8 mouse cellular contexts compared by ENCODE assay signal in the genomic region with DNA sequence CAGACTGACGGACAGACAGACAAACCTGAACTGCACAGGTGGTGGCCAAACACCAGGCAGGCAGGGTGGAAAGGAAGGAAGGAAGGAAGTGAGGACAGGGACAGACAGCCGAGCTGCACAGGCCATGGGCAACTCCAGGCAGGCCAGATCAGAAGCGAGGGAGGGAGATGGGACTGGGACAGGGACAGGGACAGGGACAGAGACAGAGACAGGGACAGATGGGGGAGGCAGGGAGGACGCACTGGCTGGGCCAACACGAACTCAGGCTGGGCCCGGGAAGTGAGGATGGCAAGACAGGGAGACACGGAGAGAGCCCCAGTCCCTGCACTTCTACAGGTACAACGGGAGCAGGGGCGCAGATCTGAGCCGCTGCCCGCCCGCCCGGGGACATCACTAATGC.
A peak's percentile ranks its signal among the peaks of the same experiment; 100 is the strongest.
DNase-seq lines count a peak whose midpoint lies in the region; ATAC-seq and TF ChIP-seq lines count a peak whose summit lies in the region.

No protein-coding gene starts in this region.

- WGBS in limb, embryonic 12.5 days: 81% methylated on average over 13 of the region's 13 CpGs
- WGBS in olfactory bulb, adult 2 months: 92% methylated on average over 13 of the region's 13 CpGs

- TF ChIP-seq POLR2A in olfactory bulb, adult 2 months (IDR thresholded peaks at IDR 0.05; ENCODE audit: insufficient read depth, low read depth, low read length): no peak

- ATAC-seq in cerebellum, adult (ENCODE audit: insufficient number of reproducible peaks, low FRiP score, low TSS enrichment): 0 out of 2 replicates have a peak, but pooled peaks have one; percentile 2
- no peak for ATAC-seq in megakaryocyte, adult 5-6 weeks (ENCODE audit: poor library complexity, severe bottlenecking)
- no peak for ATAC-seq in limb, embryonic 12.5 days (ENCODE audit: insufficient number of reproducible peaks, insufficient read depth, low FRiP score, low TSS enrichment, low read depth)

- TF ChIP-seq CTCF in olfactory bulb, adult 2 months (IDR thresholded peaks at IDR 0.05; ENCODE audit: insufficient read depth, low read depth, low read length): no peak

- H3K9ac ChIP-seq in limb, embryonic 12.5 days (replicated peaks): no peak overlapping the region

- peaks cover 58% of the 10 kb centered on the region for H3K9me3 ChIP-seq in megakaryocyte, embryonic 14.5 days
- no peaks in the 10 kb centered on the region for H3K9me3 ChIP-seq in limb, embryonic 12.5 days

- intact Hi-C loops in heart, postnatal 36 days (cut with DNase I): loop anchor here (2.0 to 10.0 kb wide), 3 partner anchors 148 to 528 kb away; a partner anchor contains a TSS

- H3K27ac ChIP-seq in limb, embryonic 12.5 days: no peak overlapping the region
- no peak overlapping the region for H3K27ac ChIP-seq in olfactory bulb, adult 2 months (ENCODE audit: insufficient read depth, low read depth, low read length)

- peak overlapping the region; percentile 38 for H3K4me3 ChIP-seq in megakaryocyte, embryonic 14.5 days (replicated peaks)
- 0 out of 2 replicates have a peak overlapping the region, but pooled peaks have one; percentile 12 for H3K4me3 ChIP-seq in limb, embryonic 12.5 days (replicated peaks)
- peak overlapping the region; percentile 39 for H3K4me3 ChIP-seq in olfactory bulb, adult 2 months (ENCODE audit: insufficient read depth, low read depth, low read length)

- no peaks in the 10 kb centered on the region for H3K36me3 ChIP-seq in megakaryocyte, embryonic 14.5 days (replicated peaks; ENCODE audit: low read length)
- no peaks in the 10 kb centered on the region for H3K36me3 ChIP-seq in limb, embryonic 12.5 days

- peak overlapping the region; percentile 26 for H3K4me2 ChIP-seq in limb, embryonic 12.5 days

- H3K4me1 ChIP-seq in megakaryocyte, embryonic 14.5 days: peaks cover 7% of the 10 kb centered on the region; the same call in 1 of the 2 replicates
- H3K4me1 ChIP-seq in limb, embryonic 12.5 days (replicated peaks): no peaks in the 10 kb centered on the region
- H3K4me1 ChIP-seq in olfactory bulb, adult 2 months (ENCODE audit: control insufficient read depth, insufficient read depth, low read length): no peaks in the 10 kb centered on the region; the same call in 1 of the 2 replicates

- H3K27me3 ChIP-seq in megakaryocyte, embryonic 14.5 days (replicated peaks): no peaks in the 10 kb centered on the region
- no peaks in the 10 kb centered on the region for H3K27me3 ChIP-seq in limb, embryonic 12.5 days

- no peak for DNase-seq in cerebellum, adult 9-10 months
- peak; percentile 2 to 3 for DNase-seq in heart, postnatal 36 days
- no peak for DNase-seq in urinary bladder, postnatal 14 days (ENCODE audit: low spot score)

Comparison
In these comparisons a context has a peak if more than half of its experiments do, and no peak if none do; other contexts are left out.
1. DNase-seq: peak in heart, postnatal 36 days (2 of 2); none in cerebellum, adult 9-10 months (single experiment) and urinary bladder, postnatal 14 days (single experiment).
2. Peak in every context shown above with its lines, with median percentiles within 50 percentile points of each other: H3K4me3 ChIP-seq.